Mouse (Mus musculus): ENCODE measurements around the gene Rps11.

- no peak for TF ChIP-seq CTCF (IDR thresholded peaks at IDR 0.05; ENCODE audit: control insufficient read depth, insufficient read depth, insufficient read length)
- TF ChIP-seq USF1 (IDR thresholded peaks at IDR 0.05; ENCODE audit: low read depth), result no peak
- TF ChIP-seq CEBPB (IDR thresholded peaks at IDR 0.05; ENCODE audit: low read depth), result no peak
Measured at GRCm38 (mm10) chr7:45156206-45156605, 32.0 kb upstream of the Rps11 start.

Measured in C2C12 (cell line).